Mouse (Mus musculus) MEL (cell line): Measurements from ENCODE around the gene Sik3. TPM values are rescaled to one million over a fixed set of nuclear protein-coding genes. Genes with fewer than 3 reads are reported as not detected.

Source experiments
- DNase-seq: peaks from one replicate; pipeline ENCODE4 v3.0.0; 2011; ENCODE audit warnings: low read depth, low spot score
- H3K27ac ChIP-seq: 2 replicates; pipeline ENCODE4 v1.5.1; 2012; ENCODE audit warnings: low read depth, mild to moderate bottlenecking, control low read depth, low read length, moderate library complexity; ENCODE audit not compliant: control insufficient read depth
- H3K27me3 ChIP-seq, 2 experiments: fragments of 150-350 bp in 1 of 2; sonication (generic) in 1 of 2; 2 replicates each; pipeline ENCODE4 v1.6.1; 2012; ENCODE audit warnings: low read length in 2 of 2, mild to moderate bottlenecking in 2 of 2, improper control_type of control experiment in 1 of 2, moderate library complexity in 1 of 2; ENCODE audit not compliant: insufficient read depth in 2 of 2, control insufficient read depth in 1 of 2
- H3K36me3 ChIP-seq, 2 experiments: 2 replicates each; pipeline ENCODE4 v1.6.1; 2012 to 2014; ENCODE audit warnings: low read length in 2 of 2, improper control_type of control experiment in 1 of 2, inconsistent platforms in 1 of 2, mild to moderate bottlenecking in 1 of 2; ENCODE audit not compliant: insufficient read depth in 2 of 2, control insufficient read depth in 1 of 2
- H3K4me1 ChIP-seq, 2 experiments: fragments of 150-350 bp in 1 of 2; sonication (generic) in 1 of 2; 2 replicates each; pipeline ENCODE4 v1.6.1; 2012; ENCODE audit warnings: low read length in 2 of 2, improper control_type of control experiment in 1 of 2, mild to moderate bottlenecking in 1 of 2; ENCODE audit not compliant: insufficient read depth in 2 of 2, control insufficient read depth in 1 of 2
- H3K4me3 ChIP-seq, 2 experiments: fragments of 150-350 bp in 1 of 2; sonication (generic) in 1 of 2; 2 replicates each; pipeline ENCODE4 v1.5.1; 2012; ENCODE audit warnings: low read depth in 2 of 2, low read length in 2 of 2, mild to moderate bottlenecking in 2 of 2, moderate library complexity in 2 of 2, control low read depth in 1 of 2, improper control_type of control experiment in 1 of 2; ENCODE audit not compliant: control insufficient read depth in 1 of 2, insufficient read depth in 1 of 2
- H3K79me2 ChIP-seq: 2 replicates; pipeline ENCODE4 v1.6.1; 2012; ENCODE audit warnings: mild to moderate bottlenecking, low read length, moderate library complexity; ENCODE audit not compliant: control insufficient read depth, poor library complexity, insufficient read depth
- H3K9ac ChIP-seq: 2 replicates; pipeline ENCODE4 v1.6.1; 2012; ENCODE audit warnings: low read depth, mild to moderate bottlenecking, control low read depth, low read length, moderate library complexity; ENCODE audit not compliant: control insufficient read depth, poor library complexity, severe bottlenecking
- H3K9me3 ChIP-seq: fragments of 150-350 bp; sonication (generic); replicated peaks from 2 replicates; pipeline ENCODE4 v1.6.1; 2012; ENCODE audit warnings: mild to moderate bottlenecking, low read length, improper control_type of control experiment, moderate library complexity; ENCODE audit not compliant: insufficient read depth
- CHD1 ChIP-seq: IDR thresholded peaks from 2 replicates; pipeline ENCODE4 v1.6.1; 2012; ENCODE audit warnings: low read depth, mild to moderate bottlenecking, inconsistent platforms, low read length, improper control_type of control experiment
- CHD2 ChIP-seq: IDR thresholded peaks from 2 replicates; pipeline ENCODE4 v1.6.1; 2011; ENCODE audit warnings: low read length, improper control_type of control experiment
- EP300 ChIP-seq, 2 experiments: IDR thresholded peaks; 2 replicates each; pipeline ENCODE4 v1.6.1; 2011; ENCODE audit warnings: improper control_type of control experiment in 2 of 2, low read length in 2 of 2, low read depth in 1 of 2, mild to moderate bottlenecking in 1 of 2
- GABPA ChIP-seq: IDR thresholded peaks from 2 replicates; pipeline ENCODE4 v1.6.1; 2012; ENCODE audit warnings: low read depth, mild to moderate bottlenecking, inconsistent platforms, low read length, improper control_type of control experiment, moderate library complexity
- HCFC1 ChIP-seq: IDR thresholded peaks from 2 replicates; pipeline ENCODE4 v1.6.1; 2012; ENCODE audit warnings: low read depth, mild to moderate bottlenecking, inconsistent platforms, low read length, improper control_type of control experiment, moderate library complexity
- MAX ChIP-seq: IDR thresholded peaks from 2 replicates; pipeline ENCODE4 v1.6.1; 2011; ENCODE audit warnings: low read length, improper control_type of control experiment
- NRF1 ChIP-seq: IDR thresholded peaks from 2 replicates; pipeline ENCODE4 v1.6.1; 2014; ENCODE audit warnings: low read depth, mild to moderate bottlenecking, inconsistent platforms, low read length, improper control_type of control experiment, moderate library complexity; ENCODE audit not compliant: poor library complexity, insufficient read depth, severe bottlenecking
- POLR2A ChIP-seq, 2 experiments: IDR thresholded peaks; 2 replicates each; pipeline ENCODE4 v1.6.1; 2011 to 2012; ENCODE audit warnings: low read length in 2 of 2, mild to moderate bottlenecking in 2 of 2, control low read depth in 1 of 2, improper control_type of control experiment in 1 of 2, low read depth in 1 of 2, moderate library complexity in 1 of 2; ENCODE audit not compliant: control insufficient read depth in 1 of 2, insufficient read depth in 1 of 2, poor library complexity in 1 of 2
- POLR2AphosphoS5 ChIP-seq: IDR thresholded peaks from 2 replicates; pipeline ENCODE4 v1.6.1; 2012; ENCODE audit warnings: low read depth, borderline replicate concordance, mild to moderate bottlenecking, inconsistent platforms, low read length, moderate library complexity, mixed read lengths
- TBP ChIP-seq: IDR thresholded peaks from 2 replicates; pipeline ENCODE4 v1.8.0; 2011; ENCODE audit warnings: low read depth, low read length, improper control_type of control experiment
- UBTF ChIP-seq: IDR thresholded peaks from 2 replicates; pipeline ENCODE4 v1.6.1; 2012; ENCODE audit warnings: low read depth, mild to moderate bottlenecking, inconsistent platforms, low read length, improper control_type of control experiment, moderate library complexity, borderline replicate concordance; ENCODE audit not compliant: insufficient read depth
- ZC3H11A ChIP-seq: IDR thresholded peaks from 2 replicates; pipeline ENCODE4 v1.6.1; 2012; ENCODE audit warnings: low read depth, mild to moderate bottlenecking, inconsistent platforms, low read length, improper control_type of control experiment
- ZMIZ1 ChIP-seq: IDR thresholded peaks from 2 replicates; pipeline ENCODE4 v1.6.1; 2012; ENCODE audit warnings: low read depth, mild to moderate bottlenecking, inconsistent platforms, low read length, improper control_type of control experiment, moderate library complexity
- polyA plus RNA-seq, 2 experiments: library from polyadenylated mRNA; stranded (reverse) in 1 of 2; unstranded in 1 of 2; fragments of >175 nt in 1 of 2; fragments of >200 nt in 1 of 2; gene quantifications; 2 replicates each; pipeline versions ENCODE4 v1.2.1 to v1.2.4; 2012; ENCODE audit warnings: low replicate concordance in 2 of 2, low read depth in 1 of 2; ENCODE audit not compliant: insufficient read length in 2 of 2, insufficient read depth in 1 of 2, missing spikeins in 1 of 2
- total RNA-seq: library from RNA; depleted of rRNA; stranded (reverse); fragments of 300-350 nt; gene quantifications from 2 replicates; pipeline ENCODE4 v1.2.3, GENCODE M21; 2012

The Sik3 gene
- total and polyA plus RNA-seq, 3 experiments: 78.7 to 111 TPM; not detected in 1

DNA sequence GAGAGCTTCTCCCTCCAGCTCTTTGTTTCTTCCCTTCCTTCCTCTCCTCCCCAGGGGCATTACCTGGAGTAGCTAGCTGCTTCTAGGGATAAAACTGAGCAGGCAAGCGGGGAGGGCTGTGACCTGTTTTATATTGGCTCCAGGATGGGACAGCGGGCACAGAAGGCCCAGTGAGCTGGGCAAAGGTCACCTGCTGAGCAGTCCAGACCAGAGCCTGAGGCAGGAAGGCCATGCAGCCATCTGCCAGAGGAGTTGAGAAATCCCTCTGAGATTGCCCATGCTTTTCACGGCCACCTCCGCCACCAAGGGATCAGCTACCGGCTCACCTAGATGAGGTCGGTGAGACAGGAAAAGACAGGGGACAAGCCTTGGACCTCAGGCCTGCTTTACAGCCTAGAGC, 222.6 kb downstream of the Sik3 start (continued):
- TF ChIP-seq POLR2A (IDR thresholded peaks at IDR 0.05; ENCODE audit: control insufficient read depth in 1 of 2, insufficient read depth in 1 of 2, low read depth in 1 of 2, low read length in 2 of 2, poor library complexity in 1 of 2): no peak
- no peak for TF ChIP-seq HCFC1

DNA sequence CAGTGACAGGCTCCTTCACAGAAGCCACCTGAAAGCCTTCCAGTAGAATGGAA, 222.8 kb downstream of the Sik3 start, which contains the start of gene Apoc3:
Gene Apoc3 (minus strand): TSS at position 41 of the 53 bp plus-strand sequence.
- Histone ChIP-seq H3K79me2 (no peaks in the 10 kb centered on the region; the same call in 1 of the 2 replicates), H3K9me3 (no peaks in the 10 kb centered on the region), H3K27me3 (no peaks in the 10 kb centered on the region), H3K36me3 (no peaks in the 10 kb centered on the region), H3K4me1 (0 out of 4 replicates have a peak, but pooled peaks cover 0 to 3% of the 10 kb centered on the region in 2 experiments), H3K4me3 (no peak within 1 kb of the TSS)
- no peak for DNase-seq
- no peak for TF ChIP-seq ZMIZ1
- TF ChIP-seq POLR2AphosphoS5: no peak
- no peak for TF ChIP-seq EP300 (IDR thresholded peaks at IDR 0.05; ENCODE audit: low read depth in 1 of 2, low read length in 2 of 2)
- TF ChIP-seq NRF1: no peak
- TF ChIP-seq TBP: no peak
- TF ChIP-seq GABPA: no peak
- TF ChIP-seq MAX: no peak
- no peak for TF ChIP-seq CHD2
- no peak for TF ChIP-seq ZC3H11A
- TF ChIP-seq, all 39 proteins: peak for 0
- Histone ChIP-seq H3K27ac (no peak within 1 kb of the TSS), H3K9ac (no peak within 1 kb of the TSS)

DNA sequence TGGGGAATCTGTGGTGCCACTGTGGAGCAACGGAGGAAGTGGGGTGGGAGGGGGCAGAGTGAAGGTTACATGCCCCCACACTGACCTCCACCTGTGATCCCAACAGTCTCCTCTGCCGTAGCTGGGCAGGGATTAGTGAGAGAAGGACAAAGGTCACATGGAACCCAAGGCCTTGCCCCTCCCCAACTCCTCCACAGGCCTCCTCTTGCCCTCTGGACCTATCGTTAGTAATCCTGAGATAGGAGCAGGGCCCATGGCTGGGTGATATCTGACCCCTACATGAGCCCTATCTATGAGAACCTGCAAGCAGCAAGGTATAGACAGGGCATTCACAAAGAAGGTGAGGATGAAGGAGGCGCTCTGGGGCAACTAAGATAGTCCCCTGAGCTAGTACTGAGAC, 223.0 kb downstream of the Sik3 start:
- TF ChIP-seq CHD2 (no peak), CHD1 (no peak)
- TF ChIP-seq, all 39 proteins: peak for 0
- H3K36me3 ChIP-seq: no peaks in the 10 kb centered on the region
- H3K4me3 ChIP-seq: no peak overlapping the region
- DNase-seq: no peak
- H3K9me3 ChIP-seq: no peaks in the 10 kb centered on the region
- H3K4me1 ChIP-seq: 0 out of 4 replicates have a peak, but pooled peaks cover 0 to 3% of the 10 kb centered on the region in 2 experiments
- H3K27ac ChIP-seq: no peak overlapping the region
- H3K27me3 ChIP-seq: no peaks in the 10 kb centered on the region
- H3K79me2 ChIP-seq: no peaks in the 10 kb centered on the region; the same call in 1 of the 2 replicates
- H3K9ac ChIP-seq: no peak overlapping the region

DNA sequence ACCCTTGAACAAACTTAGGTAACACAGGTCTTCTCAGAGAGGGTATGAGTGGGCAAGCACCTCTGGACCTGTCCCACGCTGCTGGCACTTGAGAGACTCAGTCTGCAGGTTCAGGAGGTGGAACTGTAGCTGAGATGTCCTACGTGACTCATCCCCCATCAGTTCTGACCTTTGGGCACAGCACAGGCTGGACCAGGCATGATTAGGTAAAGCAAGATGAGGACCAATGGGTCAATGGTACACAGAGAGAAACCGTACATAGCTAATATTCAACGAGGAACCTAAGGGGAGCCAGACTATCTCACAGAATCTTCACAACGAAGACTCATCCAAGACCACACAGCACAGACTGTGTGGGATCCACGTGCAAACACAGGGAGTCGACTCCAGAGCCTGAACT, 226.2 kb downstream of the Sik3 start:
- no peak overlapping the region for H3K9ac ChIP-seq

More for the DNA sequence above, 226.2 kb downstream of the Sik3 start:
- Histone ChIP-seq H3K27me3 (no peaks in the 10 kb centered on the region), H3K79me2 (no peaks in the 10 kb centered on the region), H3K27ac (no peak overlapping the region), H3K4me3 (no peak overlapping the region), H3K36me3 (no peaks in the 10 kb centered on the region), H3K4me1 (no peaks in the 10 kb centered on the region), H3K9me3 (no peaks in the 10 kb centered on the region)
- TF ChIP-seq UBTF: no peak
- no peak for DNase-seq
